Mouse (Mus musculus) cortical plate, adult 2 months (tissue): ENCODE data around the gene Cers6.

Experiments
- CTCF ChIP-seq: fragments of 200-500 bp; IDR thresholded peaks from 2 replicates; pipeline ENCODE4 v1.5.1; 2011; ENCODE audit warnings: mild to moderate bottlenecking, control low read depth, low read length; ENCODE audit not compliant: insufficient read depth; ENCODE audit errors: extremely low read depth
- POLR2A ChIP-seq: fragments of 200-500 bp; IDR thresholded peaks from 2 replicates; pipeline ENCODE4 v1.6.1; 2011; ENCODE audit warnings: mild to moderate bottlenecking, low read length, control low read depth; ENCODE audit not compliant: insufficient read depth; ENCODE audit errors: extremely low read depth

DNA sequence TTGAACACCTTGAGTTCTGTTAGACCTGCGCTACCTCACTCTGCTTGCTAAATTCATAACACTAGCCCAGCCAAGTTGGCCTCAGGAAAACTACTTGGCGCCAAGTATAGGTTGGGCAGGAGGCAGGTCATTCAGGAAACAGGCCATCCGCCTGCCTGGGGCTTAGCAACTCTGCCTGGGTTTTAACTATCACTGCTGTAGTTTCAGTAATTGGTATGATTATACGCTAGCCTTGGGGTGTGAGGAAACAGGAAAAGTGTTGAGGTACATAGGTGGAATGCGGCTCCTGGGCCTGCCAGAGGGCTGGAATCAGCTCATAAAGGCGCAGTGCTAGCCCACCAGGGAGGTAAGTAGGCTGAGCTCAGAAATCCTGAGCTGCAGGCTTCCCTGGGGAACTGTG lies 114.0 kb downstream of the Cers6 start:
- TF ChIP-seq CTCF (no peak), POLR2A (no peak)
